Mouse (Mus musculus): ENCODE results near the gene Ipo5. TPM values are rescaled to one million over a fixed set of nuclear protein-coding genes. Genes with fewer than 3 reads are reported as not detected.

Ipo5 gene
- polyA plus RNA-seq, 1 experiment from 2014 or later, result 77.8 TPM

DNA sequence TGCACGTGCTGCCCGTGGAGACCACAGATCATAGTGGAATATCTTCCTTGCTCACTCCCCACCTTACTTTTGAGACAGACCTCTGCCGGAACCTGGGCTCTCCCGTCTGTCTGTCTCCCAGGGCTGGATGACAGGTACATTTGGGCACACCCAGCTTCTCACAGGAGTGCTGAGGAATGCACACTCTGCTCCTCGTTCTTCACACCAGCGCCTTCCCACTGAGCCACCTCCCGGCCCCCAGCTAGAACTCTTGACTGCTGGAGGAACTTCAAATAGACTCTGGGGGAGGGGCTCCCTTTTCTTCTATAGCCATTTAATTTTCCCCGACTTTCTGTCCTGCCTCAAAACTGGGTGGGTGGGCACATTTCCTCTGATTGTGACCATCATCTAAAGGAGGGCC is 49.5 kb downstream of the Ipo5 start:
- H3K36me3 ChIP-seq (ENCODE audit: control insufficient read depth, insufficient read depth, low read length), result no peaks in the 10 kb centered on the region
- H3K9me3 ChIP-seq (ENCODE audit: control insufficient read depth, low read length), result no peaks in the 10 kb centered on the region
- 60% methylated on average over 8 of the region's 8 CpGs for WGBS
- no peaks in the 10 kb centered on the region; the same call in 1 of the 2 replicates for H3K4me1 ChIP-seq (ENCODE audit: control insufficient read depth, insufficient read depth, low read length)
- no peak overlapping the region for H3K4me2 ChIP-seq (ENCODE audit: low read length)
- no peak for DNase-seq
- H3K9ac ChIP-seq (replicated peaks; ENCODE audit: low read length), result no peak overlapping the region
- H3K27ac ChIP-seq (replicated peaks; ENCODE audit: low read depth, low read length), result peak overlapping the region; percentile 71; the same call in 1 of the 2 replicates
- no peaks in the 10 kb centered on the region for H3K27me3 ChIP-seq (ENCODE audit: control insufficient read depth, insufficient read depth, low read length)
- no peak overlapping the region for H3K4me3 ChIP-seq (replicated peaks; ENCODE audit: low read depth, low read length)
- no peak for ATAC-seq (ENCODE audit: low FRiP score, low TSS enrichment)

GRCm38 (mm10) chr14:120960991-120961390 is 50.0 kb downstream of the Ipo5 start:
- no peaks in the 10 kb centered on the region; the same call in 1 of the 2 replicates for H3K4me1 ChIP-seq (ENCODE audit: control insufficient read depth, insufficient read depth, low read length)
- H3K9ac ChIP-seq (replicated peaks; ENCODE audit: low read length), result no peak overlapping the region
- H3K27ac ChIP-seq (replicated peaks; ENCODE audit: low read depth, low read length), result peak overlapping the region; percentile 71
- H3K9me3 ChIP-seq (ENCODE audit: control insufficient read depth, low read length), result no peaks in the 10 kb centered on the region
- WGBS, result 39% methylated on average over 5 of the region's 5 CpGs
- H3K4me2 ChIP-seq (ENCODE audit: low read length), result 0 out of 2 replicates have a peak overlapping the region, but pooled peaks have one; percentile 6
- DNase-seq (peak; percentile 62), ATAC-seq (ENCODE audit: low FRiP score, low TSS enrichment) (peak; percentile 60; the same call in 1 of the 2 replicates)
- no peaks in the 10 kb centered on the region for H3K36me3 ChIP-seq (ENCODE audit: control insufficient read depth, insufficient read depth, low read length)
- H3K4me3 ChIP-seq (replicated peaks; ENCODE audit: low read depth, low read length), result no peak overlapping the region
- no peaks in the 10 kb centered on the region for H3K27me3 ChIP-seq (ENCODE audit: control insufficient read depth, insufficient read depth, low read length)

- H3K4me3 ChIP-seq (replicated peaks; ENCODE audit: low read depth, low read length), result no peak overlapping the region
- no peak overlapping the region for H3K27ac ChIP-seq (replicated peaks; ENCODE audit: low read depth, low read length)
- no peak overlapping the region for H3K4me2 ChIP-seq (ENCODE audit: low read length)
- ATAC-seq (ENCODE audit: low FRiP score, low TSS enrichment), result no peak
- no peak overlapping the region for H3K9ac ChIP-seq (replicated peaks; ENCODE audit: low read length)
- H3K9me3 ChIP-seq (ENCODE audit: control insufficient read depth, low read length), result no peaks in the 10 kb centered on the region
- H3K36me3 ChIP-seq (ENCODE audit: control insufficient read depth, insufficient read depth, low read length), result no peaks in the 10 kb centered on the region
- DNase-seq, result no peak
- no peaks in the 10 kb centered on the region for H3K4me1 ChIP-seq (ENCODE audit: control insufficient read depth, insufficient read depth, low read length)
- no peaks in the 10 kb centered on the region for H3K27me3 ChIP-seq (ENCODE audit: control insufficient read depth, insufficient read depth, low read length)
- 88% methylated on average over 6 of the region's 6 CpGs for WGBS
Observed at GRCm38 (mm10) chr14:120967072-120967471, 56.0 kb downstream of the Ipo5 start.

DNA sequence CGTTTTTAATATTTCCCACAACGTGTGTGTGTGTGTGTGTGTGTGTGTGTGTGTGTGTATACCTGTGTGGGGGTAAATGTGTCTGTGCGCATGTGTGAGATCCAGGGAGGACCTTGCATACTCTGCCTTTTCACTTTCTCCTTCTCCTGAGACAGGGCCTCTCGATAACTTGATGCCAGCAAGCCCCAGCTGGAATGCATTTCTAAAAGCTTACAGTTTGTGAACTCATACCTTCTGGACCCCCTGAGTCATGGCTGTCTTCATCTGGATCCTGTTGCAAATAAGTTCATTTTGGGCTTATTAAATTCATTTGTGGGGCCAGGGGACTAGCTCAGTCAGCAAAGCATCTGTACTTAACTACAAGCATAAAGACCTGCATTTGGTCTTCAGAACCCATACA is 57.7 kb downstream of the Ipo5 start:
- WGBS, result 84% methylated on average over 4 of the region's 4 CpGs
- DNase-seq (no peak), ATAC-seq (ENCODE audit: low FRiP score, low TSS enrichment) (no peak)
- Histone ChIP-seq H3K4me2 (ENCODE audit: low read length) (no peak overlapping the region), H3K9ac (replicated peaks; ENCODE audit: low read length) (no peak overlapping the region), H3K9me3 (ENCODE audit: control insufficient read depth, low read length) (no peaks in the 10 kb centered on the region), H3K4me3 (replicated peaks; ENCODE audit: low read depth, low read length) (no peak overlapping the region), H3K27me3 (ENCODE audit: control insufficient read depth, insufficient read depth, low read length) (no peaks in the 10 kb centered on the region), H3K27ac (replicated peaks; ENCODE audit: low read depth, low read length) (no peak overlapping the region), H3K36me3 (ENCODE audit: control insufficient read depth, insufficient read depth, low read length) (no peaks in the 10 kb centered on the region), H3K4me1 (ENCODE audit: control insufficient read depth, insufficient read depth, low read length) (no peaks in the 10 kb centered on the region)

- no peak overlapping the region for H3K4me2 ChIP-seq (ENCODE audit: low read length)
- WGBS, result 87% methylated on average over 3 of the region's 3 CpGs
- no peaks in the 10 kb centered on the region for H3K9me3 ChIP-seq (ENCODE audit: control insufficient read depth, low read length)
- ATAC-seq (ENCODE audit: low FRiP score, low TSS enrichment), result no peak
- no peak overlapping the region for H3K4me3 ChIP-seq (replicated peaks; ENCODE audit: low read depth, low read length)
- H3K27ac ChIP-seq (replicated peaks; ENCODE audit: low read depth, low read length), result no peak overlapping the region
- DNase-seq, result no peak
- no peaks in the 10 kb centered on the region for H3K4me1 ChIP-seq (ENCODE audit: control insufficient read depth, insufficient read depth, low read length)
- no peaks in the 10 kb centered on the region for H3K27me3 ChIP-seq (ENCODE audit: control insufficient read depth, insufficient read depth, low read length)
- no peaks in the 10 kb centered on the region for H3K36me3 ChIP-seq (ENCODE audit: control insufficient read depth, insufficient read depth, low read length)
- H3K9ac ChIP-seq (replicated peaks; ENCODE audit: low read length), result no peak overlapping the region
Observed at GRCm38 (mm10) chr14:120969673-120970072, 58.6 kb downstream of the Ipo5 start.

DNA sequence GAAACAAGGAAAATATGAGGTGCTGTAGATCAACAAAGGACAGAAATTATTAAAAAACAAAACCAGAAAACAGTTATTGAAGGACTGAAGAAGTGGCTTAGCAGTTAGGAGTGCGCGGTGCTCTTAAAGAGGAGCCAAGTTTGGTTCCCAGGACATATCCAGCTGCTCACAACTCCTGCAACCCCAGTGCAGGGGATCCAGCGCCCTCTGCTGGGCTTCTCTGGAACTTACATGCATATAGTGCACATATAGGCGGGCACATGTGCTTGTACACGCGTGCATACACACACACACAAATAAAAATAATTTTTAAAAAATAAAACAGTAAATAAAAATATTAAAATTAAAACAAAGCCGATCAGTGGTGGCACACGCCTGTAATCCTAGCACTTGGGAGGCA is 59.6 kb downstream of the Ipo5 start:
- H3K27ac ChIP-seq (replicated peaks; ENCODE audit: low read depth, low read length), result no peak overlapping the region
- H3K27me3 ChIP-seq (ENCODE audit: control insufficient read depth, insufficient read depth, low read length), result no peaks in the 10 kb centered on the region
- DNase-seq (no peak), ATAC-seq (ENCODE audit: low FRiP score, low TSS enrichment) (no peak)
- H3K9ac ChIP-seq (replicated peaks; ENCODE audit: low read length), result no peak overlapping the region
- H3K4me1 ChIP-seq (ENCODE audit: control insufficient read depth, insufficient read depth, low read length), result no peaks in the 10 kb centered on the region
- H3K4me2 ChIP-seq (ENCODE audit: low read length), result no peak overlapping the region
- H3K9me3 ChIP-seq (ENCODE audit: control insufficient read depth, low read length), result no peaks in the 10 kb centered on the region
- H3K4me3 ChIP-seq (replicated peaks; ENCODE audit: low read depth, low read length), result no peak overlapping the region
- WGBS, result 83% methylated on average over 8 of the region's 8 CpGs
- H3K36me3 ChIP-seq (ENCODE audit: control insufficient read depth, insufficient read depth, low read length), result no peaks in the 10 kb centered on the region

DNA sequence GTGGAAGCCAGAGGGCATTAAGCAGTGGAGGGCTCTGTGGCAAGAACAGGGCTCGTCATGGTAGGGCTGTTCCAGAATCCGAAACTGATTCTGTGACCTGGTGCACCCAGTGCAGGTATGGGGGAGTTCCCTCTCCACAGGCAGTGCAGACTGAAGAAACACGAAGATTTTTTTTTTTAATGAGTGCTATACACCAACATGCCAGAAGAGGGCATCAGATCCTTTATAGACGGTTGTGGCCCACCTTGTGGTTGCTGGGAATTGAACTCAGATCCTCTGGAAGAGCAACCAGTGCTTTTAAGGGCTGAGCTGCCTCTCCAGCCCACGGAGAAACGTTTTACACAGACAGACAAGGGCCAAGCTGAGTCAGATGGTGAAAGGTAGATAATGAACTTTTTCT is 60.3 kb downstream of the Ipo5 start:
- Histone ChIP-seq H3K4me1 (ENCODE audit: control insufficient read depth, insufficient read depth, low read length) (no peaks in the 10 kb centered on the region), H3K4me3 (replicated peaks; ENCODE audit: low read depth, low read length) (no peak overlapping the region), H3K36me3 (ENCODE audit: control insufficient read depth, insufficient read depth, low read length) (no peaks in the 10 kb centered on the region), H3K9ac (replicated peaks; ENCODE audit: low read length) (no peak overlapping the region), H3K27ac (replicated peaks; ENCODE audit: low read depth, low read length) (no peak overlapping the region), H3K9me3 (ENCODE audit: control insufficient read depth, low read length) (no peaks in the 10 kb centered on the region), H3K4me2 (ENCODE audit: low read length) (no peak overlapping the region), H3K27me3 (ENCODE audit: control insufficient read depth, insufficient read depth, low read length) (no peaks in the 10 kb centered on the region)
- DNase-seq (no peak), ATAC-seq (ENCODE audit: low FRiP score, low TSS enrichment) (no peak)
- WGBS, result 72% methylated on average over 6 of the region's 6 CpGs

DNA sequence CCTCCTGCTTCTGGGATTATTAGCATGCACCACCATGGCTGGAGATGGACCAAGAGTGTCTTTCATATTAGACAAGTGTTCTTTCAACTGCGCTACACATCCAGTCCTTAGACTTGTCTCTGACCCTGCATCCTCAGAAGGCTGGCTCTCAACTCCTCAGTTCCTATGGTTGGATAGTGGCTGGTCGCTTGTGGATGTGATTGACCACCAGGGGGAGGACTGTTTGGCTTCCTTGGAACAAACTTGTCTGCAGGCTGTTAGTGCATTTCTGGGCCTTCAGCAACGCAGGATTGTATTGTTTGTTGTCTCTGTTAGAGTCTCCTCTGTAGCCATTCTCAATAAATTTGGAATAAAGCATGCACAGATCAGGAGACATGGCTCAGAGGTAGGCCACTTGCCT is 68.5 kb downstream of the Ipo5 start:
- Histone ChIP-seq H3K4me2 (ENCODE audit: low read length) (no peak overlapping the region), H3K27ac (replicated peaks; ENCODE audit: low read depth, low read length) (no peak overlapping the region), H3K9ac (replicated peaks; ENCODE audit: low read length) (no peak overlapping the region), H3K4me1 (ENCODE audit: control insufficient read depth, insufficient read depth, low read length) (no peaks in the 10 kb centered on the region), H3K9me3 (ENCODE audit: control insufficient read depth, low read length) (no peaks in the 10 kb centered on the region), H3K27me3 (ENCODE audit: control insufficient read depth, insufficient read depth, low read length) (no peaks in the 10 kb centered on the region), H3K36me3 (ENCODE audit: control insufficient read depth, insufficient read depth, low read length) (no peaks in the 10 kb centered on the region), H3K4me3 (replicated peaks; ENCODE audit: low read depth, low read length) (no peak overlapping the region)
- ATAC-seq (ENCODE audit: low FRiP score, low TSS enrichment), result no peak
- peak; percentile 74 for DNase-seq
- 50% methylated on average over 3 of the region's 3 CpGs for WGBS

GRCm38 (mm10) chr14:120989126-120989525 is 78.1 kb downstream of the Ipo5 start:
- Histone ChIP-seq H3K27me3 (ENCODE audit: control insufficient read depth, insufficient read depth, low read length) (no peaks in the 10 kb centered on the region), H3K27ac (replicated peaks; ENCODE audit: low read depth, low read length) (no peak overlapping the region), H3K4me1 (ENCODE audit: control insufficient read depth, insufficient read depth, low read length) (no peaks in the 10 kb centered on the region), H3K9ac (replicated peaks; ENCODE audit: low read length) (no peak overlapping the region), H3K4me2 (ENCODE audit: low read length) (no peak overlapping the region), H3K36me3 (ENCODE audit: control insufficient read depth, insufficient read depth, low read length) (no peaks in the 10 kb centered on the region), H3K4me3 (replicated peaks; ENCODE audit: low read depth, low read length) (no peak overlapping the region), H3K9me3 (ENCODE audit: control insufficient read depth, low read length) (no peaks in the 10 kb centered on the region)
- WGBS, result 61% methylated on average over 6 of the region's 6 CpGs
- ATAC-seq (ENCODE audit: low FRiP score, low TSS enrichment) (no peak), DNase-seq (no peak)

Measured in midbrain, embryonic 14.5 days (tissue).